Mouse (Mus musculus): ENCODE measurements around the gene Serpine1.

The Serpine1 gene

GRCm38 (mm10) chr5:137096037-137096436 lies 24.0 kb upstream of the Serpine1 start:
- DNase-seq (ENCODE audit: low read depth, low spot score) = no peak

- no peak for DNase-seq (ENCODE audit: low read depth, low spot score)
Observed at GRCm38 (mm10) chr5:137095135-137095534, 23.1 kb upstream of the Serpine1 start.

- DNase-seq (ENCODE audit: low read depth, low spot score) = no peak
Observed at GRCm38 (mm10) chr5:137093720-137094119, 21.7 kb upstream of the Serpine1 start.

- DNase-seq (ENCODE audit: low read depth, low spot score) = no peak
Observed at GRCm38 (mm10) chr5:137091560-137091959, 19.5 kb upstream of the Serpine1 start.

DNA sequence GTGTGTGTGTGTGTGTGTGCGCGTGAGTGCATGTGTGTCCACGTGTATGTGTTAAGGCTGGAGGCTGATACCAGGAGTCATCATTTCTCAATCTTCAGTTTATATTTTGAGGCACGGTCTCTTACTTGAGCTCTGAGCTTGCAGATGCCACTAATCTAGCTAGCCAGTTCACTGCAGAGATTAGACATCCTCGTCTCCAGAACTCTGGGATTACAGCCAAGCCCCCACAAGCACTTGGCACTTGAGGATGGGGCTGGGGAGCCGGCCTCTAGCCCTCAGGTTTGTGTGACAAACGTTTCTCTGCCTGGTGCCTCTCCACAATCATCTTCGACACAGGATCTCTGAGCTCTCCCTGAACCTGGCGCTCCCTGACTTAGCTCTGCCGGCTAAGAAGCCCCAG lies 18.8 kb upstream of the Serpine1 start:
- no peak for DNase-seq (ENCODE audit: low read depth, low spot score)

- DNase-seq (ENCODE audit: low read depth, low spot score) = no peak
Observed at GRCm38 (mm10) chr5:137087410-137087809, 15.3 kb upstream of the Serpine1 start.

DNA sequence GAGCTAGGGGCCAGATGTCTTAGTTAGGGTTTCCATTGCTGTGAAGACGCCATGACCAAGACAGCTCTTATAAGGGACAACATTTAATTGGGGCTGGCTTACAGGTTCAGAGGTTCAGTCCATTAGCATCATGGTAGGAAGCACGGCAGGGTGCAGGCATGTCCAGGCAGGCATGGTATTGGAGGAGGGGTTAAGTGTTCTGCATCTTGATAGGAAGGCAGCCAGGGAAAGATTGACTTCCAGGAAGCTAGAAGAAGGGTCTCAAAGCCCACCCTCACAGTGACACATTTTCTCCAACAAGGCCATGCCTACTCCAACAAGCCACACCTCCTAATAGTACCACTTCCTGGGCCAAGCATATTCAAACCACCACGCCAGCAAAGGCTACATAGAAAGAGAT lies 13.7 kb upstream of the Serpine1 start:
- DNase-seq (ENCODE audit: low read depth, low spot score) = no peak

GRCm38 (mm10) chr5:137085021-137085420 lies 13.0 kb upstream of the Serpine1 start:
- no peak for DNase-seq (ENCODE audit: low read depth, low spot score)

DNA sequence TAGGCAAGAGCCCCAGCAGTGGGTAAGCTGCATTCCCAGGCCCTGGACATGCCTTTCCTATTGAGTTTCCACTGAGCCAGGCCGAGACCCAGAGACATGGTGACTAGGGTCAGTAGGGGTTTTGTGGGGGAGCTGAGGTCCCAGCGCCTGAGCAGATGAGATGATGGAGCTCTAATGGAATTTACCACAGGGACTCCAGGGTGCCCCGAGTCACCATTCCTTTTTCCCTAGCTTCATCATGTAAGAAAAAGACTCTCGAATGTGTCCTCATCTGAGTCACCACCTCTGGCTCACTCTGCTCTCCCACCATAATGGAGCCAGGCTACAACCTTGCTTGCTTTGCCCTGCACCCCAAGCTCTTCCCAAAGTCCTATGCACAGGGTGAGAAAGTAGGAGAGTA lies 11.0 kb upstream of the Serpine1 start:
- DNase-seq (ENCODE audit: low read depth, low spot score) = no peak

- DNase-seq (ENCODE audit: low read depth, low spot score) = no peak
Observed at GRCm38 (mm10) chr5:137079849-137080248, 7.8 kb upstream of the Serpine1 start.

DNA sequence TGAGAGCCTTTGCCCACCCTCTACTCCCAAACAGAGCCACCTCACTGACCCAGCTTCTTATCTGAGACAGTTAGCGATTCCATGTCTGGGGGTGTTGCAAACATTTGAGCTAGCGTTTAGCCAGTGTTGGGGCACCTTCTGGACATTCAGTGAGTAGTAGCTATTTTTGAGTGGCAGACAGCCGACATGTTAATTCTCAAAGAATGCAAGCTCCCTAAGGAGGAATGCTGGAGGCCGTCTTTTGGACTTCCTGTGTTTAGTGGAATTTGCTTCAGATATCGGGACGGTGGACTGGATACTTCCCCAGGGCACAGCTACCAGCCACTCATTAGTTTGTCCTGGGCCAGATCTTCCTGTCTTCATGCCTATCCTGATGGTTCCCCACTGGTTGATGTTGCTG lies 6.5 kb upstream of the Serpine1 start:
- no peak for DNase-seq (ENCODE audit: low read depth, low spot score)

DNA sequence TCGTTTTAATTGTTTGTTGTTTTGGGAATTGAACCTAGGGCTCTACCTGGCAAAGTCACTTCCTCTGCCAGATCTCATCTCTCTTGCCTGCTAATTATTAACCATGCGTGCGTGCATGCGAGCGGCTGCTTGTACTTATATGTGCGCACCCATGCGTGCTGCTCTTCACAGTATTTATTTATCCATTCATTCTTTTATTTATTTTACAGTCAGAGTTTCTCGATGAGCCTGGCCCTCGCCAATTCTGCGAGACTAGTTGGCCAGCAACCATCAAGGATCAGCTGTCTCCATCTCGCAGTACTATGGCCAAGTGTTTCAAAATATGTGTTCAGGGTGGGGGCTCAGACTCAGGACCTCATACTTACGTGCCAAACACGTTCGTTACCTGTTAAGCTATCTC lies 6.0 kb upstream of the Serpine1 start:
- DNase-seq (ENCODE audit: low read depth, low spot score) = no peak

GRCm38 (mm10) chr5:137077187-137077586 lies 5.1 kb upstream of the Serpine1 start:
- no peak for DNase-seq (ENCODE audit: low read depth, low spot score)

- no peak for DNase-seq (ENCODE audit: low read depth, low spot score)
Observed at GRCm38 (mm10) chr5:137076191-137076930, 4.3 kb upstream of the Serpine1 start.

DNA sequence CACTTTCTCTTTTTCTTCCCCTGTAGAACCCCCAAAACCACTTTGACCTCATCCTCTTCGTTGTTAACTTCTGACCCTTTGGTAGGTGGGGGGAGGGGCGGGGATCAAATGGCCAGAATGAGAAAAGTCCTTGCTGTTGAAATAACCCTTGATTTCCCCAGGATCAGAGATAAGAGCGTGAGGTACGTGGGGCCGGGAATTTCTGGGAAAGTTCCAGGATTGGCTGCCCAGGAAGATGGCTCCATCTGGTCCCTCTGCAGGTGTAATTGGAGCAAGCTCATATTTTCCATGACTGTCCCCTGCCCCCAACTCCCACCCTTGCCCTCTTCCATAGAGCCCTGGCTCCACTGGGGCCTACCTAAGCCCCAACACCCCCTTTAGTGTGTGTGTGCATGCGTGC lies 3.7 kb upstream of the Serpine1 start:
- no peak for DNase-seq (ENCODE audit: low read depth, low spot score)

DNA sequence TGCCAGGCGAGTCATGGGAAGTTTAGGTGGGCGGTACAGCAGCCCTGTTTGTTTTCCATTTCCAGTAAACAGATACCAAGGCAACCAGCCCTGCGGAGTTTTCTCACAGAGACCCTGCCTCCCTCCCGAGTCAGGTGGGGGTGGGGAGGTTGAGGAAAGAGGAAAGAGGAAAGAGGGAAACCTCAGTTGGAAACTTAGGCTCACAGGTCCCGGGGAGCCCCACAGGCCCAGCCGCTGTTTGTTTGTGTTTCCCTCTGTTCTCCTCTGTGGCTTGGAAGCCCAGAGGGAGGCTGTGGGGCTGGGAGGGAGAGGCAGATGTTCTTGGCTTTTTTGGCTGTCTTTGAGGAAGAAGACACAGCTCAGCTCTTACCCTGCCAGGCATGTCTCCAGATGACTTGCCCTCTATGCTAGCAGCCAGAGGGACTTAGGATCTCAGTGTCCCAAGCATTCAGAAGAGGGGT lies 2.2 kb upstream of the Serpine1 start:
- peak; percentile 5 for DNase-seq (ENCODE audit: low read depth, low spot score)

- DNase-seq (ENCODE audit: low read depth, low spot score) = no peak
Observed at GRCm38 (mm10) chr5:137073141-137073540, 1.1 kb upstream of the Serpine1 start.

DNA sequence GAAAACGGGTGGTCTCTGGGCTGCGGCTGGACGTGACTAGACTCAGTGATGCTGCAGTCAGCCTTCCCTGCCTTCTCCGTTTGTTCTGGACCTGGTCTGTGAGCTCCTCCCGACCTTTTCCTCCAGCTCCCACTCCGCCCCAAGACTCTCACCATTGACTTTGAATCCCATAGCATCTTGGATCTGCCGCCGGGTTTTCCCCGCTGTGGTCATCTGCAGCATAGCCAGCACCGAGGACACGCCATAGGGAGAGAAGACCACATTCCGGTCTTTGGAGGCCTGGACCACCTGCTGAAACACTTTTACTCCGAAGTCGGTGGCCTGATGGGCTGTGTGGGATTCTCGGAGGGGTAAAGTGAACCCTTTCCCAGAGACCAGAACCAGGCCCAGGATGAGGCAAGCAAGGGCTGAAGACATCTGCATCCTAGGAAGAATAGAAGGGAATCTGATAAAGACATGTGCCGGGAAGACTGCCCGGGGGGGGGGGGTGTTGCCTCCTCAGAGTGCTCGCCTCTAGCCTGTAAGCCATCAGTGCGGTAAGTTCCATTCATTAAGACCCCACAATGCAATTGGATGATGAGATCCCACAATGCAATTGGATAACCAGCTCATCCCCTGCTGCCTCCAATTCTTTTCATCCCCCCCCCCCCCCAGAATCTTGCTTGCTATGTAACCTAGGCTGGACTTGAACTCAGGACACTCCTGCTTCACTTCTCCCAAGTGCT lies 1.0 kb downstream of the Serpine1 start:
- no peak for DNase-seq (ENCODE audit: low read depth, low spot score)

DNA sequence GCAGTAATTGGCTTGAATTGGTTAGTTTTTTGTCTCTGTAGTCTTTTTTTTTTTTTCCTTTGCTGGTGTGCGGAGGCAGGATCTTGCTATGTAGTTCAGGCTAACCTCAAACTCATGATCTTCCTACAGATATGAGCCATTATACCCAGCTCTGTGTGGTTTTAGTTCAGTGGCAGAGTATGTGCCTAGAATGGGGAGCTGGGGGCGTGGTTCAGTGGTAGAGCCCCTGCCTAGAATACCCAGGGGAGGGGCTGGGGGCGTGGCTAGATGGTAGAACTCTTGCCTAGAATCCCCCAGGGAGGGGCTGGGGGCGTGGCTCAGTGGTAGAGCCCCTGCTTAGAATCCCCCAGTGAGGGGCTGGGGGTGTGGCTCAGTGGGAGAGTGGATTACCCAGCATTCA lies 3.4 kb downstream of the Serpine1 start:
- DNase-seq (ENCODE audit: low read depth, low spot score) = no peak

GRCm38 (mm10) chr5:137065923-137066322 lies 6.1 kb downstream of the Serpine1 start:
- DNase-seq (ENCODE audit: low read depth, low spot score) = no peak

DNA sequence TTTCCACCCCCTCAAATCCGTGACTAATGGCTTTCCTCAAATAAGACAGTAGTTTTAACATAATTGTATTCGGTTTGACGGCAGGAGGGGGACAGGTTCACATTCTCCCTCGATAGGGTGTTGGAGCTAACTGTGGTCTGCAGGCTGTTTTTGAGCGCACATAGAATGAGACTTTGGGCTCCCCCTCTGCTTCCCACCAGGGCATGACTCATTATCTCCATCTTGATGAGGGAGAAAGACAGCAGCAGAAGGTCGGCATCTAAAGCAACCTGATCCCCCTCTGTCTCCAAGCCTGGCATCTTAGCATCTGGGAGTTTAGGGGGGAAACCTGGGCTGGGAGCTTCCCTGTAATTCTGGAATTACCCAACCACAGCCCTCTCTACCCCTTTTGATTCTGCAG lies 6.6 kb downstream of the Serpine1 start:
- no peak for DNase-seq (ENCODE audit: low read depth, low spot score)

- no peak for DNase-seq (ENCODE audit: low read depth, low spot score)
Observed at GRCm38 (mm10) chr5:137062601-137063000, 9.5 kb downstream of the Serpine1 start.

- DNase-seq (ENCODE audit: low read depth, low spot score) = no peak
Observed at GRCm38 (mm10) chr5:137061809-137062481, 10.1 kb downstream of the Serpine1 start.

Data from forelimb bud, embryonic 11.5 days (tissue).